Mouse (Mus musculus) heart, embryonic 12.5 days (tissue): Measurements from ENCODE around the gene Edn2. TPM values are rescaled to one million over a fixed set of nuclear protein-coding genes. Genes with fewer than 3 reads are reported as not detected.
A peak's percentile ranks its signal among the peaks of the same experiment; 100 is the strongest.

Experiments used
- ATAC-seq: fragments of 200-750 bp; cut with Nextera tagmentation; 2 replicates; pipeline ENCODE4 v1.8.0; 2017; ENCODE audit warnings: moderate TSS enrichment, moderate library complexity; ENCODE audit not compliant: insufficient number of reproducible peaks, low FRiP score
- H3K27ac ChIP-seq: fragments of 300-500 bp; sonication (generic); 2 replicates; pipeline ENCODE4 v1.5.1; 2016; ENCODE audit warnings: mild to moderate bottlenecking, moderate library complexity; ENCODE audit not compliant: poor library complexity, severe bottlenecking
- H3K27me3 ChIP-seq: fragments of 300-500 bp; sonication (generic); replicated peaks from 2 replicates; pipeline ENCODE4 v1.6.1; 2016; ENCODE audit warnings: mild to moderate bottlenecking, moderate library complexity
- H3K36me3 ChIP-seq: fragments of 300-500 bp; sonication (generic); 2 replicates; pipeline ENCODE4 v1.6.1; 2016; ENCODE audit warnings: mild to moderate bottlenecking, moderate library complexity
- H3K4me1 ChIP-seq: fragments of 300-500 bp; sonication (generic); replicated peaks from 2 replicates; pipeline ENCODE4 v1.6.1; 2016; ENCODE audit warnings: mild to moderate bottlenecking
- H3K4me2 ChIP-seq: fragments of 300-500 bp; sonication (generic); 2 replicates; pipeline ENCODE4 v1.6.1; 2016; ENCODE audit warnings: mild to moderate bottlenecking, moderate library complexity
- H3K4me3 ChIP-seq: fragments of 300-500 bp; sonication (generic); 2 replicates; pipeline ENCODE4 v1.5.1; 2016; ENCODE audit warnings: mild to moderate bottlenecking
- H3K9ac ChIP-seq: fragments of 300-500 bp; sonication (generic); 2 replicates; pipeline ENCODE4 v1.6.1; 2016; ENCODE audit warnings: mild to moderate bottlenecking, moderate library complexity
- H3K9me3 ChIP-seq: fragments of 300-500 bp; sonication (generic); replicated peaks from 2 replicates; pipeline ENCODE4 v1.6.1; 2016; ENCODE audit warnings: mild to moderate bottlenecking, moderate library complexity
- WGBS: fragments of 180-500 bp; shearing (Covaris S2); methylation state at CpG from one replicate; pipeline ENCODE4 v1.1.7; 2016; 5-methylcytosine and 5-hydroxymethylcytosine counted together
- polyA plus RNA-seq: library from polyadenylated mRNA; unstranded; fragments of >200 nt; fragmentation: Nextera tagmentation; extraction: Ambion mirVana; gene quantifications from 2 replicates; pipeline ENCODE4 v1.2.1, GENCODE M21; 2016

The Edn2 gene
- polyA plus RNA-seq, 1 experiment from 2014 or later, result 0.38 TPM

DNA sequence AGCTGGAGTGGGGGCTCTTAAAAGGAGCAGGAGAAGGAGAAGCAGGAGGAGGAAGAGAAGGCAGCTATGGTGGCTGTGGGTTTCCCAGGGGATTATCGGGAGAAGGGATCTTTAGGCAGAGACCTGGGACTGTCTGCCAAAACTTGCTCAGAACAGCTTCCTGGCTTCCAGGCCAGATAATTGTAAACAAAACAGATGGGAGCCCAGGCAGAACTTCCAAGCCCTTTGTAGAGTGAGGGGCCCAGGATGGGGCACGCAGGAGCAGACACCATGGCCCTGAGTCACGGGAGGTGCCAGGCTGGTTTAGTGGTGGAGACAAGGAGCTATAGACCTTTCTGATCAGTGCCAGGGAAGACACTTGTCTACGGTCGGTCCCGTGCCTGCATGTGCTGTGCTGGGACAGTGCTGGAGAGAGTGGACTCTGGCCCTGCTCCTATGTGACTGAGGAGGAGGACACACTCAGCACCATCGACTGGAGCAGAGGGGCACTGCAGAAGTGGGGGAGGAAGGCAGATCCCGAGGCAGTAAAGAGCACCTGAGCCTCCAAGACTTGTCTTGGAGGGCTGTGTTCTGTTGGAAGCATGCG is 43.4 kb downstream of the Edn2 start:
- WGBS, result 57% methylated on average over 9 of the region's 9 CpGs
- Histone ChIP-seq H3K27ac (no peak overlapping the region), H3K36me3 (no peaks in the 10 kb centered on the region), H3K4me3 (no peak overlapping the region), H3K27me3 (no peaks in the 10 kb centered on the region; the same call in 1 of the 2 replicates), H3K4me2 (no peak overlapping the region), H3K4me1 (peaks cover 22% of the 10 kb centered on the region), H3K9ac (no peak overlapping the region), H3K9me3 (no peaks in the 10 kb centered on the region)
- ATAC-seq, result peak; percentile 26; the same call in 1 of the 2 replicates

DNA sequence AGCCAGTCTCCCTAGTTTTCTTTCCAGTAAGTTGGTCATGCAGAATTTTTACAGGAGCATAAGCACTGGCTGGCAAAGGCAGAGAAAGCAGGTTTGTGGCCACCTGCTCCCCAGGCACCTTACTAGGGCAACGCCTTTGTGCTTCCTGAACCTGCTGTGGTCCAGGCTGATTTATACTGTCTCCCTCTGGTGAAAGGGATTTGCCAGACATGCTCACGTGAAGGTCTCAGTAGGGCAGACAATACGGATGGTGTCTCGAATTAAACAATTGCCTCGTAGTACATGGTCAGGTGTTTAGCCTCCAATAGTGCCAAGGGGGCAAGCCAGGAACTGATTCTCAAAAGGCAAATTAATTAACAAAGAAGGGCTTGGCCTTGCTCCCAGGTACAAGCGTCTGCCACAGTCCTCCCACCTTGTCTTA is 45.5 kb downstream of the Edn2 start:
- Histone ChIP-seq H3K27me3 (no peaks in the 10 kb centered on the region), H3K4me3 (no peak overlapping the region), H3K27ac (no peak overlapping the region), H3K4me1 (peaks cover 18% of the 10 kb centered on the region), H3K9ac (no peak overlapping the region), H3K4me2 (no peak overlapping the region), H3K9me3 (no peaks in the 10 kb centered on the region), H3K36me3 (no peaks in the 10 kb centered on the region)
- WGBS, result 83% methylated on average over 6 of the region's 6 CpGs
- ATAC-seq, result no peak

DNA sequence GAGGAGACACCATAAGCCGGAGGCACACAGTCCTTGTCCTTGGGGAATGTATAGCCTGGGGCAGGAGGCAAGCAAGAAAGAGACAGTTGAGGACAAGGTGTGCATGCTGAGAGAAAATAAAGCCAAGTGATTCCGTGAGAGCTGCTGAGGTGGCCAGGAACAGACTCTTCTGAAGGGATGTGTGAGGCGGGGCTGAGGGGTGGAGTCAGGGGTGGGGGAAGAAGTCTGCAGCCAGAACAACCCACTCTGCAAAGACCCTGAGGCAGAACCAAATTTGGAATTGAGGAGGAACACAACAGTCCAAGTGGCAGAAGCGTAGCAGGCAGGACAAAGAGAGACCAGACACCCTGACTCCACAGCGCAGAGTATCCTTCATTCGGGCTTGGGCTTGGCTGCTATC is 51.1 kb downstream of the Edn2 start:
- Histone ChIP-seq H3K27ac (no peak overlapping the region), H3K4me1 (peaks cover 5% of the 10 kb centered on the region), H3K4me3 (no peak overlapping the region), H3K4me2 (no peak overlapping the region; the same call in 1 of the 2 replicates), H3K9me3 (no peaks in the 10 kb centered on the region), H3K36me3 (no peaks in the 10 kb centered on the region), H3K27me3 (0 out of 2 replicates have a peak, but pooled peaks cover 17% of the 10 kb centered on the region), H3K9ac (no peak overlapping the region)
- WGBS, result 48% methylated on average over 6 of the region's 6 CpGs
- no peak for ATAC-seq

DNA sequence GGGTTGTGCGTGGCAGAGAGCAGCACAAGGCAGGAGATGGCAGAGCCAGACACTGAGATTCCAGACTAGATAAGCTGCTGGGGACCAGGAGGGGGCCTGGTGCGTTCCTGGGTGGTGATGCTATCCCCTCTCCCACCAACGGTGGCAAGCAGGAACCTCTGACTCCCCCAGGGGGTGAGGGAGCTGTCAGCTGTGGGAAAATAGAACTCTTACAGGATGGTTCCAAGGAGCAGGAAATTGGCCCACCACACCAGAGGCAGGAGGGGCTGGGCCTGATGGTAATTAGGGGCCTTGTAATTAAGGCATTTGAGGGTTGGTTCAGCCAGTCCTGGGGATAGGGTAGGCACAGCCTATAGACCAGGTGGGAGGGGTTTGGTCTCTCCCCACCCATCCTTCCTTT is 51.8 kb downstream of the Edn2 start:
- no peak for ATAC-seq
- Histone ChIP-seq H3K4me1 (peaks cover 5% of the 10 kb centered on the region), H3K36me3 (no peaks in the 10 kb centered on the region), H3K27me3 (0 out of 2 replicates have a peak, but pooled peaks cover 17% of the 10 kb centered on the region), H3K27ac (no peak overlapping the region), H3K4me2 (no peak overlapping the region), H3K4me3 (no peak overlapping the region), H3K9ac (no peak overlapping the region), H3K9me3 (no peaks in the 10 kb centered on the region)
- 33% methylated on average over 3 of the region's 3 CpGs for WGBS

DNA sequence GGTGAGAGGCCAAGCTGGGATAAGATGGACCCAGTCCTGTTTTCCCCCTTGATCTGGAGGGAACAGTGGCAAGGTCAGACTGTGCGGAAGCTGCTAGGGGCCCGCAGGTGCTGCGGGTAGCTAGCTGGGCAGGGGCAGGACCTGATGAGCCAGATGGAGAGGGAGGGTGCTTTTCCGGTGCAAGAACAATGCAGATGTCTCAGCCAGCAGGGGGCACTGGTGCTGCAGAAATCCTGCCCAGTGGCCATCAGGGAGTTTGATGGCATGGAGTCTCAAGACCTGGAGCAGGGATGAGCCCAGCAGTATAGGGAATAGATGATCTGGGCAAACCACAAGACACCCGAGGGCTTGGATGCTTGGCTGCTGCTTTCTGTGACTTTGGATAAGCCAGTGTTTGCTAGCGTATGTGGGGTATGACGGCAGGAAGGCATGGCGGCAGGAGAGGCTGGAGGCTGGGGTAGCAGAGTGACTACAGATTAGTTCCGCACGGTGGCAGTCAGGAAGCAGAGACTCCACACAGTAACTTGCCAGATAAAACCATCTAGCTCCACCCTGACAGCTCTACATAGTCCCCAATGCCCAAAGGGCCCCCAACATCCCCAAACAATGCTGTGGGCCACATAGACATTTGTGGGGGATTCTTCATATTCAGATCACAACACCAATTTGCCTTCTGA is 55.0 kb downstream of the Edn2 start:
- Histone ChIP-seq H3K9ac (no peak overlapping the region), H3K4me3 (no peak overlapping the region), H3K27ac (no peak overlapping the region), H3K27me3 (0 out of 2 replicates have a peak, but pooled peaks cover 21% of the 10 kb centered on the region), H3K4me2 (no peak overlapping the region), H3K36me3 (no peaks in the 10 kb centered on the region), H3K4me1 (peaks cover 9% of the 10 kb centered on the region), H3K9me3 (no peaks in the 10 kb centered on the region)
- 19% methylated on average over 10 of the region's 10 CpGs for WGBS
- no peak for ATAC-seq

DNA sequence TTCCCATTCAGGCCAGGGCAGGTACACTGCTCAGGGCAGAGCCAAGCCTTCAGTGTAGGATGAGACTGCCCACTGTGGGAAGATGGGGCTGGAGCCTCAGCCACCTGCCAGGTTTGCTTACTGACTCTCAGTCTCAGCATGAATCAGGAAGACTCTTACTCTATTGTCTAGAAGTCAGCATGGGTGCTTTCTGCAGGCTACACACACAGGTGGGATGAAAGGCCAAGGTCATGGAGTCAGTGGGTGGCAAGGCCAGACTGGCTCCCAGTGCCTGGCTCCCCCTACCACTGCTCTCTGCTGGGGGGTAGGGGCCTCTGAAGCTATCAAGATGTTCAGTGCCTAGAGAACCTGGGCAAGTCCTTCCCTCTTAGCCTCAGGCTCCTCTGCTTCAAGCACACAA is 55.9 kb downstream of the Edn2 start:
- Histone ChIP-seq H3K9ac (no peak overlapping the region), H3K27me3 (0 out of 2 replicates have a peak, but pooled peaks cover 21% of the 10 kb centered on the region), H3K36me3 (no peaks in the 10 kb centered on the region), H3K4me2 (no peak overlapping the region), H3K27ac (no peak overlapping the region), H3K9me3 (no peaks in the 10 kb centered on the region), H3K4me1 (peaks cover 18% of the 10 kb centered on the region), H3K4me3 (no peak overlapping the region)
- ATAC-seq, result no peak

Other genes starting within 250 kb of the Edn2 start
- gene AL607142.1, start 96.2 kb upstream of the Edn2 start, polyA plus RNA-seq, result not detected in 2 replicates
- gene Foxo6, start 126.1 kb downstream of the Edn2 start, polyA plus RNA-seq, result 0.06 and 0.08 TPM in 2 replicates
- gene Scmh1, start 244.1 kb downstream of the Edn2 start, polyA plus RNA-seq, result 90.1 and 102 TPM in 2 replicates